Mouse (Mus musculus) megakaryocyte, embryonic 14.5 days (primary cell): ENCODE data around the gene Tshz2.

ENCODE experiments used
- FLI1 ChIP-seq: IDR thresholded peaks from 2 replicates; pipeline ENCODE4 v1.6.1; 2012; ENCODE audit warnings: low read length, inconsistent platforms, mixed read lengths
- GATA1 ChIP-seq: IDR thresholded peaks from 3 replicates; pipeline ENCODE4 v1.6.1; 2012; ENCODE audit warnings: mixed read lengths, low read length, inconsistent platforms, borderline replicate concordance

DNA sequence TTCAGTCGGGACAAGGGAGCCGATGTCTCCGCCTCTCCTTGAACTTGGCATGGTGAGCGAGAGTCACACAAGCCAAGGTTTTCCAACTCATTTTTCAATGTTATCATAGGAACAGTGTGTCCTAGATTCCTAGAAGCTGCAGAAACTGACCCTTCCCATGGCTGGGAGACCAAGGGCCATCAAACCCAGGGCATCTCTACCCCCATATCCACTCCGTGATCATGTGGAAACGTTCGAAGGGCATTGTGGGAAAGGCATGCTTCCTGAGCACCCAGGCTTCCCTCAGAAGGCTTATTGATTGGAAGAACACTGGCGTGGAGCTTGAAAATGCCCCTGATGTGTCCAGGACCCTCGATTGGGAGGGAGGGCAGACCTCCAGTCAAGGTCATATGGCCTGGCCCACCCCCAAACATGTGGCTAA, 188.2 kb downstream of the Tshz2 start:
- no peak for TF ChIP-seq GATA1
- TF ChIP-seq FLI1 = no peak
